8 mouse cellular contexts compared by ENCODE assay signal in the genomic region with DNA sequence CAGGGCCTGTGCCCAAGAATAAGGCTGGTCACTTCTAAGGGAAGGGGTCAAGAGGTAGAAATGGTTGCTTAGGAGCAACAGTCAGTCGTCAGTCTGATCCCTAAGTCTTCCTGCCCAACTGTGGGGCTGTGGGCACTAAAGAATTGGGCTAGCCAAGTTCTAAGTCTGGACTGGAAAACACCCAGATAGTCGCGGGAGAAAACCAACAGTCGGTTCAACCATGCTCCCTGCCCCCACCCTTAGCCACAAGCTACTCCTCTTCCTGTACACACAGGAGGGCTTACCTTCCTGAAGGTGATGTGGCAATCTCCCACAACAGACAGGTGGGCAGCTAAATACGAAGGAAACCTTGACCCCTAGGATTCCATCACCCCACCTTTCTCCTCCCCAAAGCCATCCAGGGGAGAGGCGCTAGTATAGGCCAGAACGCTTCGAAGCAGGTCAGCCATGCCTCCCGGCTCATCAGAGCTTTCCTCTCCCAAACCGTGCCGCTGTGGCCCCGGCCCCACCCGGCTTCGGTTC. TPM values are rescaled to one million over a fixed set of nuclear protein-coding genes. Genes with fewer than 3 reads are reported as not detected.
A peak's percentile ranks its signal among the peaks of the same experiment; 100 is the strongest.
DNase-seq lines count a peak whose midpoint lies in the region; ATAC-seq lines count a peak whose summit lies in the region.

No protein-coding gene starts in this region.

- WGBS in kidney, embryonic 15.5 days: 12% methylated on average over 14 of the region's 14 CpGs
- 11% methylated on average over 14 of the region's 14 CpGs for WGBS in embryonic facial prominence, embryonic 12.5 days
- 14% methylated on average over 14 of the region's 14 CpGs for WGBS in intestine, embryonic 14.5 days
- 5% methylated on average over 14 of the region's 14 CpGs for WGBS in midbrain, embryonic 10.5 days

- ATAC-seq in kidney, embryonic 15.5 days (replicated peaks; ENCODE audit: low FRiP score): no peak
- ATAC-seq in embryonic facial prominence, embryonic 12.5 days (ENCODE audit: insufficient number of reproducible peaks, insufficient read depth, low FRiP score, low TSS enrichment): no peak
- ATAC-seq in intestine, embryonic 14.5 days (replicated peaks; ENCODE audit: low FRiP score, low TSS enrichment, low read depth): peak; percentile 57

- H3K4me1 ChIP-seq in kidney, embryonic 15.5 days: peaks cover 38% of the 10 kb centered on the region
- H3K4me1 ChIP-seq in embryonic facial prominence, embryonic 12.5 days: peaks cover 18% of the 10 kb centered on the region
- 0 out of 2 replicates have a peak, but pooled peaks cover 7% of the 10 kb centered on the region for H3K4me1 ChIP-seq in intestine, embryonic 14.5 days (replicated peaks; ENCODE audit: control insufficient read depth, insufficient read depth, low read length)
- peaks cover 37% of the 10 kb centered on the region for H3K4me1 ChIP-seq in midbrain, embryonic 10.5 days

- H3K27me3 ChIP-seq in kidney, embryonic 15.5 days: peaks cover 3% of the 10 kb centered on the region; the same call in 1 of the 2 replicates
- H3K27me3 ChIP-seq in embryonic facial prominence, embryonic 12.5 days: 0 out of 2 replicates have a peak, but pooled peaks cover 11% of the 10 kb centered on the region
- no peaks in the 10 kb centered on the region for H3K27me3 ChIP-seq in intestine, embryonic 14.5 days (replicated peaks; ENCODE audit: control insufficient read depth, insufficient read depth, low read length)
- H3K27me3 ChIP-seq in midbrain, embryonic 10.5 days (ENCODE audit: low read depth, poor library complexity, severe bottlenecking): peaks cover 19% of the 10 kb centered on the region

- peak overlapping the region; percentile 39 for H3K9ac ChIP-seq in kidney, embryonic 15.5 days
- H3K9ac ChIP-seq in embryonic facial prominence, embryonic 12.5 days: peak overlapping the region; percentile 68
- H3K9ac ChIP-seq in intestine, embryonic 14.5 days (ENCODE audit: low read length): peak overlapping the region; percentile 52

- H3K4me2 ChIP-seq in kidney, embryonic 15.5 days: peak overlapping the region; percentile 69
- H3K4me2 ChIP-seq in embryonic facial prominence, embryonic 12.5 days (replicated peaks): peak overlapping the region; percentile 94
- peak overlapping the region; percentile 98 for H3K4me2 ChIP-seq in intestine, embryonic 14.5 days (ENCODE audit: low read length)

- H3K27ac ChIP-seq in kidney, embryonic 15.5 days: no peak overlapping the region
- 0 out of 2 replicates have a peak overlapping the region, but pooled peaks have one; percentile 7 for H3K27ac ChIP-seq in embryonic facial prominence, embryonic 12.5 days
- no peak overlapping the region for H3K27ac ChIP-seq in intestine, embryonic 14.5 days (ENCODE audit: low read depth)
- peak overlapping the region; percentile 89 for H3K27ac ChIP-seq in midbrain, embryonic 10.5 days (replicated peaks)

- peak overlapping the region; percentile 80 for H3K4me3 ChIP-seq in kidney, embryonic 15.5 days (replicated peaks)
- H3K4me3 ChIP-seq in embryonic facial prominence, embryonic 12.5 days: peak overlapping the region; percentile 65
- H3K4me3 ChIP-seq in intestine, embryonic 14.5 days (ENCODE audit: low read depth, low read length): peak overlapping the region; percentile 55
- peak overlapping the region; percentile 87 for H3K4me3 ChIP-seq in midbrain, embryonic 10.5 days

- no peaks in the 10 kb centered on the region for H3K36me3 ChIP-seq in kidney, embryonic 15.5 days
- no peaks in the 10 kb centered on the region for H3K36me3 ChIP-seq in embryonic facial prominence, embryonic 12.5 days
- no peaks in the 10 kb centered on the region for H3K36me3 ChIP-seq in intestine, embryonic 14.5 days (ENCODE audit: control insufficient read depth, insufficient read depth, low read length)
- H3K36me3 ChIP-seq in midbrain, embryonic 10.5 days: 0 out of 2 replicates have a peak, but pooled peaks cover 3% of the 10 kb centered on the region

- no peaks in the 10 kb centered on the region for H3K9me3 ChIP-seq in kidney, embryonic 15.5 days (replicated peaks)
- no peaks in the 10 kb centered on the region for H3K9me3 ChIP-seq in embryonic facial prominence, embryonic 12.5 days
- H3K9me3 ChIP-seq in intestine, embryonic 14.5 days (ENCODE audit: control insufficient read depth, low read length): no peaks in the 10 kb centered on the region
- H3K9me3 ChIP-seq in midbrain, embryonic 10.5 days (replicated peaks): no peaks in the 10 kb centered on the region

- no peak for DNase-seq in kidney, postnatal 14 days
- peak; percentile 15 for DNase-seq in MEL-GATA-1-ER (ENCODE audit: extremely low read depth, low read depth)
- DNase-seq in intestine, embryonic 14.5 days (ENCODE audit: low spot score): no peak
- no peak for DNase-seq in midbrain, embryonic 10.5 days (ENCODE audit: low spot score)
- DNase-seq in thymus, postnatal 25 days: peak; percentile 77
- DNase-seq in ovary, postnatal 14 days (ENCODE audit: low spot score): no peak

RNA-seq across cellular contexts. Expression of a gene that starts 1.4 kb away (rescaled TPM):
- 15.3 and 15.5 TPM in 2 replicates for polyA plus RNA-seq in kidney, embryonic 15.5 days (2015; fragmentation: Nextera tagmentation; extraction: Ambion mirVana)
- polyA plus RNA-seq in embryonic facial prominence, embryonic 12.5 days (2016; fragmentation: Nextera tagmentation; extraction: Ambion mirVana): 16.0 and 19.2 TPM in 2 replicates
- 13.4 and 15.0 TPM in 2 replicates for polyA plus RNA-seq in intestine, embryonic 14.5 days (2014; fragmentation: Nextera tagmentation; extraction: Ambion mirVana)
- 20.4 and 27.9 TPM in 2 replicates for polyA plus RNA-seq in midbrain, embryonic 10.5 days (2016; fragmentation: Nextera tagmentation; extraction: Ambion mirVana)

Comparison
In these comparisons a context has a peak if more than half of its experiments do, and no peak if none do; other contexts are left out.
1. H3K27ac ChIP-seq: peak in embryonic facial prominence, embryonic 12.5 days (single experiment) and midbrain, embryonic 10.5 days (single experiment); none in kidney, embryonic 15.5 days (single experiment) and intestine, embryonic 14.5 days (single experiment).
2. DNase-seq: peak in MEL-GATA-1-ER (single experiment) and thymus, postnatal 25 days (single experiment); none in kidney, postnatal 14 days (single experiment), intestine, embryonic 14.5 days (single experiment), midbrain, embryonic 10.5 days (single experiment) and ovary, postnatal 14 days (single experiment).
3. Peak in every context shown above with its lines, with median percentiles within 50 percentile points of each other: H3K4me2 ChIP-seq, H3K4me3 ChIP-seq and H3K9ac ChIP-seq.